Mouse (Mus musculus) cortical plate, adult 2 months (tissue): Measurements from ENCODE around the gene Gm20662. TPM values are rescaled to one million over a fixed set of nuclear protein-coding genes. Genes with fewer than 3 reads are reported as not detected.

Source experiments
- H3K27ac ChIP-seq: fragments of 200-500 bp; 2 replicates; pipeline ENCODE4 v1.5.1; 2012; ENCODE audit warnings: low read length, control low read depth, inconsistent platforms; ENCODE audit not compliant: insufficient read depth
- H3K4me1 ChIP-seq: fragments of 200-500 bp; 2 replicates; pipeline ENCODE4 v1.6.1; 2011; ENCODE audit warnings: low read length; ENCODE audit not compliant: control insufficient read depth, insufficient read depth
- H3K4me3 ChIP-seq: fragments of 200-500 bp; 2 replicates; pipeline ENCODE4 v1.5.1; 2011; ENCODE audit warnings: mild to moderate bottlenecking, low read length, control low read depth; ENCODE audit not compliant: insufficient read depth
- CTCF ChIP-seq: fragments of 200-500 bp; IDR thresholded peaks from 2 replicates; pipeline ENCODE4 v1.5.1; 2011; ENCODE audit warnings: mild to moderate bottlenecking, control low read depth, low read length; ENCODE audit not compliant: insufficient read depth; ENCODE audit errors: extremely low read depth
- POLR2A ChIP-seq: fragments of 200-500 bp; IDR thresholded peaks from 2 replicates; pipeline ENCODE4 v1.6.1; 2011; ENCODE audit warnings: mild to moderate bottlenecking, low read length, control low read depth; ENCODE audit not compliant: insufficient read depth; ENCODE audit errors: extremely low read depth
- polyA plus RNA-seq: library from polyadenylated mRNA; depleted of rRNA; stranded (reverse); fragments of >200 nt; gene quantifications from 2 replicates; pipeline ENCODE4 v1.2.3, GENCODE M21; 2012; rRNA removed

The Gm20662 gene
- polyA plus RNA-seq, result 4.5 and 5.6 TPM in 2 replicates

- TF ChIP-seq CTCF (no peak), POLR2A (no peak)
- Histone ChIP-seq H3K4me3 (no peak within 1 kb of the TSS), H3K27ac (no peak within 1 kb of the TSS), H3K4me1 (no peaks in the 10 kb centered on the region)
Observed at GRCm38 (mm10) chr9:107996049-107996448, at the start of gene Gm20662. TSS of gene Gm20662 (plus strand) at chr9:107996349.

- Histone ChIP-seq H3K4me1 (no peaks in the 10 kb centered on the region), H3K27ac (no peak overlapping the region; the same call in 1 of the 2 replicates), H3K4me3 (no peak overlapping the region)
- TF ChIP-seq POLR2A, result no peak
- no peak for TF ChIP-seq CTCF
Observed at GRCm38 (mm10) chr9:107947241-107948194, 48.6 kb upstream of the Gm20662 start.

- H3K4me1 ChIP-seq, result no peaks in the 10 kb centered on the region
- H3K27ac ChIP-seq, result no peak overlapping the region
- TF ChIP-seq CTCF (no peak), POLR2A (no peak)
- H3K4me3 ChIP-seq, result no peak overlapping the region
Observed at GRCm38 (mm10) chr9:107949184-107949921, 46.8 kb upstream of the Gm20662 start.

GRCm38 (mm10) chr9:107949922-107950235, 46.3 kb upstream of the Gm20662 start, which contains the start of gene Traip:
TSS of gene Traip (plus strand) at chr9:107950136.
- no peaks in the 10 kb centered on the region for H3K4me1 ChIP-seq

GRCm38 (mm10) chr9:107950460-107951355, 45.4 kb upstream of the Gm20662 start:
- TF ChIP-seq CTCF, result no peak
- peak; percentile 86 for TF ChIP-seq POLR2A
- peak overlapping the region; percentile 33 for H3K4me3 ChIP-seq
- H3K4me1 ChIP-seq, result no peaks in the 10 kb centered on the region

More at GRCm38 (mm10) chr9:107949922-107950235, 46.3 kb upstream of the Gm20662 start, which contains the start of gene Traip:
- no peak within 1 kb of the TSS for H3K27ac ChIP-seq
- H3K4me3 ChIP-seq, result peak within 1 kb of the TSS; percentile 33
- TF ChIP-seq POLR2A, result no peak
- TF ChIP-seq CTCF, result no peak

GRCm38 (mm10) chr9:107955613-107956289, 40.4 kb upstream of the Gm20662 start:
- Histone ChIP-seq H3K27ac (no peak overlapping the region), H3K4me3 (no peak overlapping the region), H3K4me1 (no peaks in the 10 kb centered on the region)
- TF ChIP-seq CTCF, result no peak

More at GRCm38 (mm10) chr9:107950460-107951355, 45.4 kb upstream of the Gm20662 start:
- H3K27ac ChIP-seq, result no peak overlapping the region

GRCm38 (mm10) chr9:107957141-107957540, 39.0 kb upstream of the Gm20662 start:
- TF ChIP-seq POLR2A (no peak), CTCF (no peak)
- H3K4me3 ChIP-seq, result no peak overlapping the region
- H3K27ac ChIP-seq, result no peak overlapping the region
- peaks cover under 1% of the 10 kb centered on the region; the same call in 1 of the 2 replicates for H3K4me1 ChIP-seq

GRCm38 (mm10) chr9:107959896-107960295, 36.3 kb upstream of the Gm20662 start:
- Histone ChIP-seq H3K4me1 (peaks cover 2% of the 10 kb centered on the region; the same call in 1 of the 2 replicates), H3K27ac (peak overlapping the region; percentile 62; the same call in 1 of the 2 replicates), H3K4me3 (no peak overlapping the region)
- TF ChIP-seq CTCF (no peak), POLR2A (no peak)
